Mouse (Mus musculus) embryonic facial prominence, embryonic 15.5 days (tissue): ENCODE measurements around the gene Ggt5. TPM values are rescaled to one million over a fixed set of nuclear protein-coding genes. Genes with fewer than 3 reads are reported as not detected.
"Not testable (repeated sequence)": the region's sequence is repeated elsewhere in the genome, so short reads cannot be mapped to it uniquely, and the experiment has no call there.

Experiments used
- ATAC-seq: fragments of 200-750 bp; cut with Nextera tagmentation; 2 replicates; pipeline ENCODE4 v1.8.0; 2017; ENCODE audit warnings: low read depth, moderate TSS enrichment; ENCODE audit not compliant: insufficient number of reproducible peaks, low FRiP score, low TSS enrichment
- H3K27ac ChIP-seq: fragments of 300-500 bp; sonication (generic); replicated peaks from 2 replicates; pipeline ENCODE4 v1.5.1; 2015; ENCODE audit warnings: mild to moderate bottlenecking, inconsistent platforms
- H3K27me3 ChIP-seq: fragments of 300-500 bp; sonication (generic); 2 replicates; pipeline ENCODE4 v1.6.1; 2015; ENCODE audit warnings: inconsistent platforms
- H3K36me3 ChIP-seq: fragments of 300-500 bp; sonication (generic); 2 replicates; pipeline ENCODE4 v1.6.1; 2015; ENCODE audit warnings: mild to moderate bottlenecking, inconsistent platforms
- H3K4me1 ChIP-seq: fragments of 300-500 bp; sonication (generic); 2 replicates; pipeline ENCODE4 v1.6.1; 2015; ENCODE audit warnings: inconsistent platforms
- H3K4me2 ChIP-seq: fragments of 300-500 bp; sonication (generic); replicated peaks from 2 replicates; pipeline ENCODE4 v1.6.1; 2015; ENCODE audit warnings: mild to moderate bottlenecking, inconsistent platforms
- H3K4me3 ChIP-seq: fragments of 300-500 bp; sonication (generic); replicated peaks from 2 replicates; pipeline ENCODE4 v1.5.1; 2015; ENCODE audit warnings: mild to moderate bottlenecking, inconsistent platforms
- H3K9ac ChIP-seq: fragments of 300-500 bp; sonication (generic); 2 replicates; pipeline ENCODE4 v1.6.1; 2015; ENCODE audit warnings: inconsistent platforms
- H3K9me3 ChIP-seq: fragments of 300-500 bp; sonication (generic); replicated peaks from 2 replicates; pipeline ENCODE4 v1.6.1; 2016; ENCODE audit warnings: inconsistent platforms
- WGBS: fragments of 180-500 bp; shearing (Covaris S2); methylation state at CpG from one replicate; pipeline ENCODE4 v1.1.7; 2015; 5-methylcytosine and 5-hydroxymethylcytosine counted together
- polyA plus RNA-seq: library from polyadenylated mRNA; unstranded; fragments of >200 nt; fragmentation: Nextera tagmentation; extraction: Ambion mirVana; gene quantifications from 2 replicates; pipeline ENCODE4 v1.2.1, GENCODE M21; 2015

Gene Ggt5
- polyA plus RNA-seq, 1 experiment from 2014 or later = 3.2 TPM

- Histone ChIP-seq H3K9ac (0 out of 2 replicates have a peak overlapping the region, but pooled peaks have one; percentile 63), H3K9me3 (no peaks in the 10 kb centered on the region), H3K27ac (peak overlapping the region; percentile 58; the same call in 1 of the 2 replicates), H3K4me3 (peak overlapping the region; percentile 62), H3K36me3 (no peaks in the 10 kb centered on the region), H3K4me1 (peaks cover 44% of the 10 kb centered on the region), H3K27me3 (peaks cover 23% of the 10 kb centered on the region), H3K4me2 (peak overlapping the region; percentile 99)
- no peak for ATAC-seq
- 4% methylated on average over 14 of the region's 14 CpGs for WGBS
These were observed 30.0 kb upstream of the Ggt5 start for GRCm38 (mm10) chr10:75559041-75559675.

DNA sequence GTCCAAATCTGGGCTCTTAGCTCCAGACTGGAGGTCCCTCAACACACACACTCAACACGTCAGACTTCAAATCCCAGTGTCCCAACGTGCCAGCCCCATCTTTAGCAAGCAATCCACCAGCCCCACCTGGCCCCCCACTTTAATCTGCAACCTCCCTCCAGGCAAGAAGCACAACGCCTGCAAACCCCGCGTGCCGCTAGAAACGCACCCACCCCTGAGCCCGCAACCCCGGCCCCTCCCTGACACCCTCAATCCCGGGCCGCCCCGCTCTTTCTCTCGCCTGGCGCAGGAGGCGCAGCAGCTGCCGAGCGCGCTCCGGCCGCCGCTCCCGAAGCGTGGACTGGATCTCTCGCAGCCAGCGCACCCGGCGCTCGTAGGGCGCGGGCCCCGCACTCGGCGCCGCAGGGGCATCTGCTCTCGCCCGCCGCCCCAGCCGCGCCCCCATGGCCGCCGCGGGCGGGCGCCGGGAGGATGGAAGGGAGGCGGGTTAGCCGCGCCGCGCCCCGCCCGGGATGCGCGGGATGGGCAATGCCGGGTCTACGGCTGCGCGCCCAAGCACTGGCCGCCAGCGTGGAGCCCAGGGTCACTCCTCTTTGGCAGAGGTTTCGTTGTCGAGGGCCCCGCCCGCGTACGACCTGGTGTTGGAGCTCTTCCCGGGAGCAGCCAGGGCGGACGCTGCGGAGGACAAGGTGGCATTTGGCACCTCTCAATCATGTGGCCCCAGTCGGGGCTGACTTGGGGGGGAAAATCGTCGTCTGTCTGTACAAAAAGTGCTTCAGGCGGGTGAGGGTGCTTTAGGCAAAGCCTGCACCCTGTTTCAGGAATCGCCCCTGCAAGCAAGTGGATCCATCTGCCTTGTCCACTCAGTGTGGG, 29.2 kb upstream of the Ggt5 start, which contains the start of gene Lrrc75b:
Gene Lrrc75b (minus strand): TSS at position 655 of the 873 bp plus-strand sequence.
- peak; percentile 37; the same call in 1 of the 2 replicates for ATAC-seq
- Histone ChIP-seq H3K27me3 (peaks cover 23% of the 10 kb centered on the region), H3K9me3 (no peaks in the 10 kb centered on the region), H3K27ac (peak within 1 kb of the TSS; percentile 58), H3K4me3 (peak within 1 kb of the TSS; percentile 62), H3K4me1 (peaks cover 44% of the 10 kb centered on the region), H3K36me3 (no peaks in the 10 kb centered on the region), H3K4me2 (peak within 1 kb of the TSS; percentile 99), H3K9ac (peak within 1 kb of the TSS; percentile 63)
- under 1% methylated on average over 72 of the region's 75 CpGs for WGBS

- Histone ChIP-seq H3K9ac (no peak overlapping the region), H3K36me3 (no peaks in the 10 kb centered on the region)
- ATAC-seq = no peak; the same call in 1 of the 2 replicates
These were observed 28.6 kb upstream of the Ggt5 start for GRCm38 (mm10) chr10:75560549-75560899.

GRCm38 (mm10) chr10:75561071-75561654, 28.0 kb upstream of the Ggt5 start, which contains the start of gene Ggt1:
TSS of gene Ggt1 (plus strand) at chr10:75561604.
- Histone ChIP-seq H3K9ac (no peak within 1 kb of the TSS), H3K4me2 (peak within 1 kb of the TSS; percentile 99), H3K4me3 (peak within 1 kb of the TSS; percentile 62), H3K9me3 (no peaks in the 10 kb centered on the region), H3K36me3 (no peaks in the 10 kb centered on the region), H3K27ac (peak within 1 kb of the TSS; percentile 48; the same call in 1 of the 2 replicates), H3K4me1 (peaks cover 38% of the 10 kb centered on the region), H3K27me3 (peaks cover 23% of the 10 kb centered on the region)
- no peak for ATAC-seq
- WGBS = 56% methylated on average over 10 of the region's 10 CpGs

More at GRCm38 (mm10) chr10:75560549-75560899, 28.6 kb upstream of the Ggt5 start:
- H3K9me3 ChIP-seq = no peaks in the 10 kb centered on the region
- H3K4me2 ChIP-seq = peak overlapping the region; percentile 99
- peaks cover 44% of the 10 kb centered on the region for H3K4me1 ChIP-seq
- peak overlapping the region; percentile 62 for H3K4me3 ChIP-seq
- peaks cover 23% of the 10 kb centered on the region for H3K27me3 ChIP-seq
- H3K27ac ChIP-seq = peak overlapping the region; percentile 48; the same call in 1 of the 2 replicates
- WGBS = 7% methylated on average over 6 of the region's 6 CpGs

DNA sequence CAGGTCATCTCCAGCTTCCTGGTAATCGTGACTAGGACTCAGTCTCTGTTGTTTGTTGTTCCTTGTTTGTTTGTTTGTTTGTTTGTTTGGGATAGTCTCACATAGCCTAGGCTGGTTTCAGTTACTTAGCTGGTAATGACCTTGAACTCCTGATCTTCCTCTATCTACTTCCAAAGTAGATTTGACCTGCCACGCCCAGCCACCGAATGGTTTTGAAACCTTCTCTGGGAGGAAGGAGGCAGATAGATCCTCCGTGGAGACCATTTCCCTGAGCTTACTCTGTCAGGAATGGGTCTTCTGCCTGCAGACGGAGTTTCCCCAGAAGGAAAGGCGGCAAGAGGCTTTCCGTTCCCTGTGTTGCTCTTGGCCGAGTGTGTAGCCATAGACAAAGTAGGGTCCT, 26.5 kb upstream of the Ggt5 start:
- Histone ChIP-seq H3K27ac (no peak overlapping the region), H3K4me2 (no peak overlapping the region), H3K4me1 (peaks cover 28% of the 10 kb centered on the region), H3K4me3 (no peak overlapping the region), H3K9ac (no peak overlapping the region), H3K27me3 (peaks cover 23% of the 10 kb centered on the region), H3K9me3 (no peaks in the 10 kb centered on the region), H3K36me3 (no peaks in the 10 kb centered on the region)
- ATAC-seq = no peak
- 81% methylated on average over 8 of the region's 8 CpGs for WGBS

DNA sequence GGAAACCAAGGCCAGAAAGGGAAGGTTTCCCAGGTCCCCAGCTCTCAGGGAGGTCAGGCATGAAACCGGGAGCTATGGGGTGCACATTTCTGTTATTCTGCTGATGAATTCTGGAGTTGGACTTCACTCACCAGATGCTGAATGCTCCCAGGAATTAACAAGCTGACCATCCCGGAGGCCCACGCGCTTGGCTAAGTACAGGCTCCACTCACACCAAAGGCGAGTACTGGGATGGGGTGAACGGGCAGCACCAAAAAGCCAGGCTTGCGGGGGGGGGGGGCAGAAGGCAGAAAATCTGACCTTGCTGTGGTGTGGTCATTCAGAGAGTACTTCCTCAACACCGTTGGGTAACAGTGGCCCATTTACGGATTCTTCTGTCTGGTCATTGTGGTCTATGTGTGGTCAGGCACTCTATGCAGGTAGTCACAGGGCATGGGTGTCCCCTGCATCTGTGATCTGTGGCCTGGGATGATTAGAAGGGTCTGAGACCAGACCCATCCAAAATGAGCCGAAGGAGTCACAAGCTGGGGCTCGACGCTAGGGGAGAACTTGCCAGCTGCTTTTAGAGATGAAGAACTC, 24.4 kb upstream of the Ggt5 start:
- Histone ChIP-seq H3K4me2 (no peak overlapping the region), H3K4me3 (no peak overlapping the region)
- 79% methylated on average over 12 of the region's 12 CpGs for WGBS

DNA sequence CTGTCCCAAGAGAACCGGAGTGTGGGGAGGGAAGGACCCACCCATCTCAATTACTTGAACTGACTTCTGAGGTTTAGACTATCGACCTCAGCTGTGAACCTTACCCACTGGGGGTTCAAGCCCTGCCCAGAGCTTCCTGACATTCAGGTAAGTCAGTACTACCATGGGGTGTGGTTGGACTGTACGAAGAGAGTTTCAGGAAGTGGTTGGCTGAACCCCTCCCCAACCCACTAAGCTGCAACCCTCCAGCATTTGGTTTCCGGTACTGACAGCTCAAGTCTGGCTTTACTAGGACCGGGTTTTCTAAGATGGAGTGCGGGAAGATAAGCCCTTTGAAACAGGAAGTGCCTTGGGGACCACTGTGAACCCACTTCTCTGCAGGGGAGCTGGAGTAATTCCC, 23.7 kb upstream of the Ggt5 start:
- Histone ChIP-seq H3K27me3 (peaks cover 17% of the 10 kb centered on the region), H3K27ac (no peak overlapping the region), H3K4me1 (peaks cover 5% of the 10 kb centered on the region), H3K9ac (no peak overlapping the region), H3K4me3 (no peak overlapping the region), H3K36me3 (no peaks in the 10 kb centered on the region), H3K9me3 (no peaks in the 10 kb centered on the region), H3K4me2 (no peak overlapping the region)
- ATAC-seq = no peak
- 57% methylated on average over 6 of the region's 6 CpGs for WGBS

More for the DNA sequence above, 24.4 kb upstream of the Ggt5 start:
- no peak for ATAC-seq
- Histone ChIP-seq H3K27ac (no peak overlapping the region), H3K9me3 (no peaks in the 10 kb centered on the region), H3K27me3 (peaks cover 22% of the 10 kb centered on the region), H3K36me3 (no peaks in the 10 kb centered on the region), H3K9ac (no peak overlapping the region), H3K4me1 (peaks cover 12% of the 10 kb centered on the region)

DNA sequence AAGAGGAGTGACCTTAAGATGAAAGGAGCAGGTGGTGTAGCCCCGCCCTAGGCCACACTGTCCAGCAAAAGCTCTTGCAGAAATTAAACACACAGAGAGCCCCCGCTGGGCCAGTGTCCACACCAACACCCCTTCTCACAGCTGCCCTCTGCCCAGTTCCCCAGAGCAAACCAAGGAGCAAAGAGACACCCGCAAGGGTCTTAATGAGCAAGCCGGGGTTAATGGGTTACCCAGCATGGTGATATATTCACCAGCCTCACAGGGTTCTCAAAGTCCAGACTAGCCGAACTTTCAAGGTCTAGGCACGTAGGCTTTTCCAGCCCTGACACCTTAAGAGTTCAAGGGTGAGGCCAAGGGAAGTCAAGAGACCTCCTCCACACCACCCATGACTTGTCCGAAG, 23.2 kb upstream of the Ggt5 start:
- Histone ChIP-seq H3K4me1 (peaks cover under 1% of the 10 kb centered on the region; the same call in 1 of the 2 replicates), H3K4me3 (no peak overlapping the region), H3K9ac (no peak overlapping the region), H3K27me3 (peaks cover 13% of the 10 kb centered on the region; the same call in 1 of the 2 replicates), H3K27ac (no peak overlapping the region), H3K4me2 (no peak overlapping the region), H3K36me3 (no peaks in the 10 kb centered on the region), H3K9me3 (no peaks in the 10 kb centered on the region)
- 80% methylated on average over 7 of the region's 7 CpGs for WGBS
- ATAC-seq = peak; percentile 30; the same call in 1 of the 2 replicates

DNA sequence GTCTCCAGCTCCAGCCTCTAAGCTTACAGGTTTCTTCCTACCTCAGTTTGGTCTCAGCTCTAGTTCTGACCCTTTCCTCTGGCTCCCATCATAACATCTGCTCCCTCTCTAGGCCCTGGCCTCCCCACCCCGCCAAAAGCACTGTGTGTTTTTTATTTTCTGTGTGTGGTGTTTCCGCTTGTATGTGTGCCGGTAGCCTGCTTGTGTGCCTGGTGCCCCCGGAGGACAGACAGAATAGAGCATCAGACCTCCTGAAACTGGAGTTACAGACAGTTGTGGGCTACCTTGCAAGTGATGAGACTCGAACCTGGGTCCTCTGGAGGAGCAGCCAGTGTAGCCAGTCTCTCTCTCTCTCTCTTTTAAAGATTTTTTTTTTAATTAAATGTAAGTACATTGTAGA, 22.8 kb upstream of the Ggt5 start:
- Histone ChIP-seq H3K27me3 (peaks cover 9% of the 10 kb centered on the region; the same call in 1 of the 2 replicates), H3K36me3 (no peaks in the 10 kb centered on the region), H3K9me3 (no peaks in the 10 kb centered on the region), H3K4me1 (no peaks in the 10 kb centered on the region), H3K4me2 (no peak overlapping the region), H3K27ac (no peak overlapping the region), H3K9ac (no peak overlapping the region), H3K4me3 (no peak overlapping the region)
- 76% methylated on average over 5 of the region's 5 CpGs for WGBS
- ATAC-seq = no peak

- H3K4me2 ChIP-seq, H3K36me3 ChIP-seq, H3K9ac ChIP-seq, H3K4me3 ChIP-seq, H3K27ac ChIP-seq, H3K4me1 ChIP-seq, H3K27me3 ChIP-seq, H3K9me3 ChIP-seq, ATAC-seq: not testable (repeated sequence)
- WGBS = 73% methylated on average over 2 of the region's 2 CpGs
These were observed 22.4 kb upstream of the Ggt5 start for GRCm38 (mm10) chr10:75566765-75567164.

DNA sequence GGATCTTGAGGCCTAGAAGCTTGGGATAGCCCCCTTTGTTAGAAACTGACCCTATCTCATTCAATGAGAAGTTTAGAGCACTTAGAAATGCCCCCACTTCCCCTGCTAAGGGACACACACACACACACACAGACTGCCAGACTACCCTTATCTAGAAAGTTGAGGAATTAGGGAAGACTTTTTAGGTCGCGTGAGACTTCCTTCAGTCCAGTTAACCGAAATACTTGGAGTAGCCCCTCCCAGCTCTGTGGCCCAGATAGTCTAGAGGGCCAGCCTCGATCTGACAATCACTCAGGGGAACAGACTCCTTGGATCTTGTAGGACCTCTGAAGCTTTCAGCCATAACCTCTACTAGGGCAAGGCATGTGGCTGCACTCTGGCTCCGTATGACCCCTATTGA, 21.1 kb upstream of the Ggt5 start:
- H3K4me2 ChIP-seq = no peak overlapping the region
- H3K27me3 ChIP-seq = no peaks in the 10 kb centered on the region
- no peak overlapping the region for H3K27ac ChIP-seq
- H3K36me3 ChIP-seq = no peaks in the 10 kb centered on the region
- WGBS = 47% methylated on average over 5 of the region's 5 CpGs
- H3K4me1 ChIP-seq = 0 out of 2 replicates have a peak, but pooled peaks cover 4% of the 10 kb centered on the region
- no peak overlapping the region for H3K4me3 ChIP-seq
- H3K9ac ChIP-seq = no peak overlapping the region
- H3K9me3 ChIP-seq = no peaks in the 10 kb centered on the region
- ATAC-seq = no peak
